Comparison of ENCODE assay signal across 8 mouse cellular contexts in the genomic region with DNA sequence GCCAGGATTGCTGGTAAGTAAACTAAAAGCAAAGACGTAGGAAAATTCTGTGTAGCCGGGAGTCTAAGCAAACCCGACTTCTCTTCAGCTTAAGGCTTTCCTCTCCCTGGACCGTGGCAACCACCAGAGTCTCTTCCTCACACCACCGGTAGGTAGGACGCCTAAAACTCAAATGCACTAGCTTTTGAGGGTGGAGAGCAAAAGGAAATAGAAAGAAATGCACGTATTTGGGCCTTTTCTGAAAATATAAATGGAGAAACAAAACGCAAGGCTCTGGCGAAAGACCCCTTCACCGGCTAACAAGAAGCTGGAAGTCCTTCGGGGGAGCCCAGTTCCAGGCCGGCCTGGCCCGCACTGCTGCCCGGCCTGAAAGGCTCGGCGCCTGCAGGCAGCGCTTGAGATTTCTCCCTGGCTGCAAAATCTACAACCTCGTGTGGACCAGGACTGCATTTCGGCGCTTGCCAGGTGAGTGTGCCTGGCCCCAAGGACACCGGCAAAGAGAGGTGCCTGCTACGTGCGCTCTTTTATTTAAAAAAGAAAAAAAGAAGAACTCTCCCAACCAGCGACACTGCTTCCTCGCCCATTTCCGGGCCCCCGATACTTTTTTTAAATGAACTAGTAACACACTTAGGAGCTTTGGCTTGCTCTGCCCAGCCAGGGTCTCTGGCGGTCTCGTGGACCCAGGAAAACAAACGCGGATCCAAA. TPM values are rescaled to one million over a fixed set of nuclear protein-coding genes. Genes with fewer than 3 reads are reported as not detected.
DNase-seq lines count a peak whose midpoint lies in the region; ATAC-seq and TF ChIP-seq lines count a peak whose summit lies in the region.

No protein-coding gene starts in this region.

- WGBS in kidney, postnatal 0 days, result 9% methylated on average over 31 of the region's 31 CpGs
- under 1% methylated on average over 31 of the region's 31 CpGs for WGBS in embryonic facial prominence, embryonic 10.5 days
- under 1% methylated on average over 31 of the region's 31 CpGs for WGBS in limb, embryonic 11.5 days

- H3K4me2 ChIP-seq in kidney, postnatal 0 days (ENCODE audit: low read length), result peak overlapping the region; percentile 91
- peak overlapping the region; percentile 32 for H3K4me2 ChIP-seq in limb, embryonic 11.5 days (ENCODE audit: low read depth, severe bottlenecking)

- DNase-seq in kidney, postnatal 0 days (ENCODE audit: low spot score), result no peak
- no peak for DNase-seq in kidney, postnatal 25 days
- DNase-seq in embryonic facial prominence, embryonic 10.5 days (ENCODE audit: low spot score), result peak; percentile 64
- DNase-seq in limb, embryonic 11.5 days (ENCODE audit: low spot score), result peak; percentile 72
- DNase-seq in retina, postnatal 1 day, result peak; percentile 22
- no peak for DNase-seq in MN1 (ENCODE audit: low spot score)
- DNase-seq in adrenal gland, postnatal 10 days, result no peak
- DNase-seq in layer of hippocampus, adult 9-10 months (ENCODE audit: low spot score), result no peak

- no peaks in the 10 kb centered on the region for H3K36me3 ChIP-seq in kidney, postnatal 0 days (ENCODE audit: insufficient read depth, low read length)
- H3K36me3 ChIP-seq in embryonic facial prominence, embryonic 10.5 days (replicated peaks), result peaks cover 7% of the 10 kb centered on the region
- H3K36me3 ChIP-seq in limb, embryonic 11.5 days (ENCODE audit: control insufficient read depth, insufficient read depth, low read length), result no peaks in the 10 kb centered on the region

- TF ChIP-seq CTCF in kidney, postnatal 0 days (IDR thresholded peaks at IDR 0.05; ENCODE audit: low read depth), result no peak

- peak overlapping the region; percentile 58 for H3K9ac ChIP-seq in kidney, postnatal 0 days (ENCODE audit: low read depth, low read length)
- no peak overlapping the region for H3K9ac ChIP-seq in limb, embryonic 11.5 days (ENCODE audit: low read length)

- H3K27ac ChIP-seq in kidney, postnatal 0 days, result peak overlapping the region; percentile 80
- peak overlapping the region; percentile 81 for H3K27ac ChIP-seq in embryonic facial prominence, embryonic 10.5 days (replicated peaks)
- no peak overlapping the region for H3K27ac ChIP-seq in limb, embryonic 11.5 days (replicated peaks; ENCODE audit: low read depth, low read length)

- H3K9me3 ChIP-seq in kidney, postnatal 0 days (replicated peaks; ENCODE audit: low read length), result no peaks in the 10 kb centered on the region
- no peaks in the 10 kb centered on the region for H3K9me3 ChIP-seq in embryonic facial prominence, embryonic 10.5 days
- H3K9me3 ChIP-seq in limb, embryonic 11.5 days (ENCODE audit: control insufficient read depth, low read length), result no peaks in the 10 kb centered on the region

- ATAC-seq in kidney, postnatal 0 days (replicated peaks; ENCODE audit: low FRiP score, low read depth), result no peak
- ATAC-seq in limb, embryonic 11.5 days (ENCODE audit: insufficient number of reproducible peaks, low FRiP score, low TSS enrichment, low read depth), result no peak

- peak overlapping the region; percentile 57 for H3K4me3 ChIP-seq in kidney, postnatal 0 days (replicated peaks; ENCODE audit: low read depth, low read length)
- peak overlapping the region; percentile 63 for H3K4me3 ChIP-seq in embryonic facial prominence, embryonic 10.5 days
- H3K4me3 ChIP-seq in limb, embryonic 11.5 days (ENCODE audit: low read depth, low read length), result peak overlapping the region; percentile 24

- H3K27me3 ChIP-seq in kidney, postnatal 0 days (ENCODE audit: insufficient read depth, low read length), result peaks cover 30% of the 10 kb centered on the region
- H3K27me3 ChIP-seq in embryonic facial prominence, embryonic 10.5 days (replicated peaks; ENCODE audit: low read depth, poor library complexity, severe bottlenecking), result peaks cover 92% of the 10 kb centered on the region
- peaks cover 52% of the 10 kb centered on the region for H3K27me3 ChIP-seq in limb, embryonic 11.5 days (ENCODE audit: control insufficient read depth, insufficient read depth, low read length)

- no peaks in the 10 kb centered on the region; the same call in 1 of the 2 replicates for H3K4me1 ChIP-seq in kidney, postnatal 0 days (replicated peaks; ENCODE audit: insufficient read depth, low read length)
- H3K4me1 ChIP-seq in embryonic facial prominence, embryonic 10.5 days, result peaks cover 77% of the 10 kb centered on the region
- peaks cover 7% of the 10 kb centered on the region for H3K4me1 ChIP-seq in limb, embryonic 11.5 days (ENCODE audit: control insufficient read depth, insufficient read depth, low read length)

RNA-seq across cellular contexts. Expression of a gene that starts 4.3 kb away (rescaled TPM):
- polyA plus RNA-seq in kidney, postnatal 0 days (2015; fragmentation: Nextera tagmentation; extraction: Ambion mirVana), result 3.3 and 5.0 TPM in 2 replicates
- 2.3 TPM in 2 replicates for polyA plus RNA-seq in embryonic facial prominence, embryonic 10.5 days (2016; fragmentation: Nextera tagmentation; extraction: Ambion mirVana)
- polyA plus RNA-seq in limb, embryonic 11.5 days (2014; fragmentation: Nextera tagmentation; extraction: Ambion mirVana), result 0.15 TPM in 1 of 2 replicates, not detected in the other
- 1 to 10 TPM; 1.1 to 2.1 TPM for total RNA-seq in adrenal gland, postnatal 10 days (2021)

RNA-seq across cellular contexts. Expression of a gene that starts 12.6 kb away (rescaled TPM):
- 12.5 and 18.7 TPM in 2 replicates for polyA plus RNA-seq in kidney, postnatal 0 days (2015; fragmentation: Nextera tagmentation; extraction: Ambion mirVana)
- 0.82 TPM in 1 of 2 replicates, not detected in the other for polyA plus RNA-seq in embryonic facial prominence, embryonic 10.5 days (2016; fragmentation: Nextera tagmentation; extraction: Ambion mirVana)
- polyA plus RNA-seq in limb, embryonic 11.5 days (2014; fragmentation: Nextera tagmentation; extraction: Ambion mirVana), result 0.61 TPM in 1 of 2 replicates, not detected in the other
- not detected for total RNA-seq in adrenal gland, postnatal 10 days (2021)

RNA-seq across cellular contexts. Expression of a gene that starts 13.1 kb away (rescaled TPM):
- 95.1 and 99.1 TPM in 2 replicates for polyA plus RNA-seq in kidney, postnatal 0 days (2015; fragmentation: Nextera tagmentation; extraction: Ambion mirVana)
- polyA plus RNA-seq in embryonic facial prominence, embryonic 10.5 days (2016; fragmentation: Nextera tagmentation; extraction: Ambion mirVana), result 24.5 and 29.1 TPM in 2 replicates
- polyA plus RNA-seq in limb, embryonic 11.5 days (2014; fragmentation: Nextera tagmentation; extraction: Ambion mirVana), result 3.9 and 4.4 TPM in 2 replicates
- total RNA-seq in adrenal gland, postnatal 10 days (2021), result 10 to 100 TPM; 12.3 to 14.8 TPM

Comparison
In these comparisons a context has a peak if more than half of its experiments do, and no peak if none do; other contexts are left out.
1. DNase-seq: peak in embryonic facial prominence, embryonic 10.5 days (single experiment), limb, embryonic 11.5 days (single experiment) and retina, postnatal 1 day (single experiment); none in kidney, postnatal 0 days (single experiment), kidney, postnatal 25 days (0 of 2), MN1 (single experiment), adrenal gland, postnatal 10 days (single experiment) and layer of hippocampus, adult 9-10 months (single experiment).
2. Peak in every context shown above with its lines, with median percentiles within 50 percentile points of each other: H3K4me3 ChIP-seq.